Mouse (Mus musculus) bone marrow, adult 2 months (tissue): ENCODE data around the gene Scd2. TPM values are rescaled to one million over a fixed set of nuclear protein-coding genes. Genes with fewer than 3 reads are reported as not detected.
A peak's percentile ranks its signal among the peaks of the same experiment; 100 is the strongest.

Experiments
- H3K27ac ChIP-seq: fragments of 200-500 bp; 2 replicates; pipeline ENCODE4 v1.5.1; 2012; ENCODE audit warnings: low read depth, mild to moderate bottlenecking, control low read depth, inconsistent platforms, low read length; ENCODE audit not compliant: control insufficient read depth, poor library complexity, insufficient read depth
- H3K4me1 ChIP-seq: fragments of 200-500 bp; 2 replicates; pipeline ENCODE4 v1.6.1; 2011; ENCODE audit warnings: low read length; ENCODE audit not compliant: control insufficient read depth, insufficient read depth
- H3K4me3 ChIP-seq: fragments of 200-500 bp; replicated peaks from 2 replicates; pipeline ENCODE3; 2011; ENCODE audit warnings: mild to moderate bottlenecking, low read depth, low read length, control low read depth; ENCODE audit not compliant: control insufficient read depth
- CTCF ChIP-seq: fragments of 200-500 bp; IDR thresholded peaks from 2 replicates; pipeline ENCODE4 v1.5.1; 2011; ENCODE audit warnings: low read length, control low read depth; ENCODE audit not compliant: control insufficient read depth, insufficient read depth
- POLR2A ChIP-seq: fragments of 200-500 bp; IDR thresholded peaks from 2 replicates; pipeline ENCODE4 v1.6.1; 2011; ENCODE audit warnings: low read depth, mild to moderate bottlenecking, control low read depth, low read length, borderline replicate concordance; ENCODE audit not compliant: control insufficient read depth
- WGBS: fragments of 180-500 bp; shearing (Covaris S2); methylation state at CpG from one replicate; pipeline ENCODE4 v1.1.7; 2018; 5-methylcytosine and 5-hydroxymethylcytosine counted together
- polyA plus RNA-seq: library from polyadenylated mRNA; stranded (reverse); fragments of >200 nt; gene quantifications from 2 replicates; pipeline ENCODE4 v1.2.4, GENCODE M21; 2011; ENCODE audit warnings: low replicate concordance; ENCODE audit not compliant: missing spikeins, insufficient read depth, insufficient read length

Scd2 gene
- polyA plus RNA-seq, 1 experiment = 19.7 TPM

DNA sequence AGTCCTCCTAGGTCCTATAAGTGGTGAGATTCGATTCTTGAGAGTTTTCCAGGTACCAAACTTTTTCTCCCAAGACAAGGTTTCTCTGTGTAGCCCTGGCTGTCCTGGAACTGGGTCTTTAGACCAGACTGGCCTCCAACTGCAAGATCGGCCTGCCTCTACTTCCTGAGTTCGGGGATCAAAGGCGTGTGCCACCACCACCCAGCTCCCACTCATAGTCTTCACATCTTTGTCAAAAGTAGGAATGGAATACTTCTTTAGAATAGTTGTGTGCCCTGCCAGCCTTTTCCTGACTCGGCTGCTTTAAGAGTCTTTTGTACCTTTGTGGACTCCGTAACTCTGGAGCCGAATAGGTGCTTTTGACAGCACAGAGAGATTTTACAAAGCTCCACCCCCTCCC lies 2.7 kb downstream of the Scd2 start:
- Histone ChIP-seq H3K4me1 (peaks cover 2% of the 10 kb centered on the region; the same call in 1 of the 2 replicates), H3K27ac (no peak overlapping the region), H3K4me3 (no peak overlapping the region)
- TF ChIP-seq CTCF = no peak
- no peak for TF ChIP-seq POLR2A
- 40% methylated on average over 7 of the region's 7 CpGs for WGBS

DNA sequence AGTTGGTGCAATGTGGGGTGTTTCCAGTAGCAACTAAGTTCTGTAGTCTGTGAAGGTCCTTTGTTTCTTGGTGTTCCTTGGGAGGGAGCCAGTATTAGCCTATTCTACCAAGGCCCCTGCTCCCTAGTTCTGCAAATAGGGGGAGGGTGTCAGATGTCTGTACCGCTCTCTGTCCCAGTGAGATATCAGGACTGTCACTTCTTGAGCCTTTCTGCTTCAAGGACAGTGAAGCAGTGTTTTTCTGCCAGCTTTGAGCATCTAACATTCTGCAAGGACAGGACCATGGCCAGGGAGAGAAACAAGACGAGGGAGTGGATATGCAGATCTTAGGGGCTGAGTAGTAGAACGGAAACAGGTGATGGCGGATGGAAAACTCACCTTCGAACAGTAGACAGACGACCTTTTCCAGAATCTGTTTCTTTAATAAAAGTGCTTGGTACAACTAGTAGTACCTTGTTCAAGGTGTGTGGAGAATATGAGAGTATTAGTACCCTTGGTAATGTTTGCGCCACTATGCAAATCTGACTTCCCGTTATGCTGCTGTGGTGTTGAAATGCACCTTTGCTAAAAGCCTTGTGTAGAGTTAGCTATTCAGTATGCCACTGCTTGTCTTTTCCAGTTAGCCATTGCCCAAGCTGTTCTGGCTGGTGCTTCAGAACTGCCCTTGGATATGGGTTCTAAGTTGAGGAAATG lies 3.7 kb downstream of the Scd2 start:
- TF ChIP-seq POLR2A = no peak
- TF ChIP-seq CTCF = no peak
- Histone ChIP-seq H3K4me3 (no peak overlapping the region), H3K27ac (peak overlapping the region; percentile 15; the same call in 1 of the 2 replicates), H3K4me1 (peaks cover 2% of the 10 kb centered on the region; the same call in 1 of the 2 replicates)
- 44% methylated on average over 8 of the region's 8 CpGs for WGBS

DNA sequence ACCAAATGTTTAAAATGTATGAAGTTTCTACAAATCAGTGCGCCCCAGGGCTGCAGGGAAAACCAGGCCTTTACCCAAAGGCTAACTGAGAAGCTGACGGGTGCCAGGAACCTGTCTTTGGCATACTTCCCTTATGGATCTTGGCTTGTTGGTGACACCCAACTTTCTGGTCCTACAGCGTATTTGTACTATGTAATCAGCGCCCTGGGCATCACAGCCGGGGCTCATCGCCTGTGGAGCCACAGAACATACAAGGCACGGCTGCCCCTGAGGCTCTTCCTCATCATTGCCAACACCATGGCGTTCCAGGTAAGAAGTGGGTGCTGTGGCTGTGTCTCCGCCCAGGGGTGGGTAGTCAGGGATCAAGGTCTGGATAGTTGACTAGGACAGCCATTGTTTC lies 4.4 kb downstream of the Scd2 start:
- Histone ChIP-seq H3K27ac (peak overlapping the region; percentile 29), H3K4me3 (no peak overlapping the region), H3K4me1 (peaks cover 2% of the 10 kb centered on the region; the same call in 1 of the 2 replicates)
- TF ChIP-seq POLR2A (no peak), CTCF (no peak)
- WGBS = 61% methylated on average over 9 of the region's 9 CpGs

DNA sequence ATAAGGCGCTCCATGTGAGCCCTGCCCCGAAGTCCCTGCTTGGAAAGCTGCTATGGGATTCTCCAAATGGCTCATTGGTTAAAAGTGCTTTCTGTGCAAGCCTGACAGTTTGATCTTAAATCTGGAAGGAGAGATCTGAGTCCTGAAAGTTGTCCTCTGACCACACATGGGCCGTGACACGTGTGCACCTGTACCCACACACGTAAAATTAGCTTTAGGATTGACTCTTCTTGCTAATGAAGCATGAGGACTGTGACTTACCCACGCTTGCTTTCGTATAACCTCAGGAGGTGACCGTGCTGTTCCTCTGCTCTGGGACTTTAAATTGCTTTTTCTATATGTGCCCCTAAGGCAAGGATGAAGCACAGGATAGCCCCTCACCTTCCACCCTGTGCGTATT lies 5.6 kb downstream of the Scd2 start:
- 80% methylated on average over 9 of the region's 9 CpGs for WGBS
- H3K27ac ChIP-seq = no peak overlapping the region
- no peak overlapping the region for H3K4me3 ChIP-seq
- no peak for TF ChIP-seq CTCF
- no peak for TF ChIP-seq POLR2A
- peaks cover 2% of the 10 kb centered on the region; the same call in 1 of the 2 replicates for H3K4me1 ChIP-seq

DNA sequence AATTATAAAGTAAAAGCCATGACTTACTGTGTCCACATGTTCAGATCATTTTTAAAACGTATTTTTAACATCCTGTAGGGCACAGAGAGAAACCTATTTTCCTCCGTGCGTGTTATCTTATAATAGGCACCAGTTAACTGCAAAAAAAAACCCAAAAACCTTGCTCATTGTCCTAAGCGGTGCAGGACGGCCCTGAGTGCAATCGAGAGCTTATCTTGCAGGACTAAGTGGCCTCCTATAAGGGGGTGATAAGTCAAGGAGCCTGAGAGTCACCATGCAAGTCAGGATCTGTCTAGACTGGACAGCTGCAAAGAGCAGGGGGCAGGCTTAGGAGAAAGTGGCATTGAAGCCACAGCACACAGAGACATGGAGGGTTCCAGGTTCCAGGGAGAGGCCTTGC lies 6.4 kb downstream of the Scd2 start:
- Histone ChIP-seq H3K4me1 (peaks cover 2% of the 10 kb centered on the region; the same call in 1 of the 2 replicates), H3K4me3 (no peak overlapping the region), H3K27ac (no peak overlapping the region)
- WGBS = 58% methylated on average over 6 of the region's 6 CpGs
- TF ChIP-seq CTCF (no peak), POLR2A (no peak)

DNA sequence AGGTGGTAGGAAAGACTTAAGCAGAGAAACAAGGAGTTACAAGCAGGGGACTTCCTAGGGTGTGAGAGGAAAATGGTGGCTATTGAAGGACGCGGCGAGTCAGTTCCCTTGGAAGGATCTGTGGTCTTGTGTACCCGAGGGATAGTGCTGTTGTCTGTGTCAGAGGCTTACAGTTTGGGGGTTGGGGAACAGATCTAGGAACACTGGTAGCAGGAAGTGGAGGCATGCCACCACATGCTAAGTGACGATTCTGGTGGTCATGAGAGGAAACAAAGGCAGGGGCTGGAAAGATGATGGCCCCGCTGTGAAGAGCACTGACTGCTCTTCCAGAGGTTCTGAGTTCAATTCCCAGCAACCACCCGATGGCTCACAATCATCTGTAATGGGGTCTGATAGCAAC lies 7.0 kb downstream of the Scd2 start:
- no peak for TF ChIP-seq CTCF
- no peak for TF ChIP-seq POLR2A
- peaks cover 2% of the 10 kb centered on the region; the same call in 1 of the 2 replicates for H3K4me1 ChIP-seq
- H3K4me3 ChIP-seq = no peak overlapping the region
- H3K27ac ChIP-seq = no peak overlapping the region
- 64% methylated on average over 7 of the region's 7 CpGs for WGBS

DNA sequence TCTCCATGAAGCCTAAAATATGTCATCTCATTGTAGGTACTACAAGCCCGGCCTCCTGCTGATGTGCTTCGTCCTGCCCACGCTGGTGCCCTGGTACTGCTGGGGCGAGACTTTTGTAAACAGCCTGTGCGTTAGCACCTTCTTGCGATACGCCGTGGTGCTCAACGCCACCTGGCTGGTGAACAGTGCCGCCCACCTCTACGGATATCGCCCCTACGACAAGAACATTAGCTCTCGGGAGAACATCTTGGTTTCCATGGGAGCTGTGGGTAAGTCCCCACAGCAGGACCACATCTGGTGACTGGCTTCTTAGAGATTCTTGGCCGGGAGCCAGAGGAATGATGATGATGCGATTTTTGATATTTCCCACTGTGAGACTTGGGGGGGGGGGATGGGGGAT lies 7.7 kb downstream of the Scd2 start:
- Histone ChIP-seq H3K4me3 (no peak overlapping the region), H3K4me1 (peaks cover 2% of the 10 kb centered on the region; the same call in 1 of the 2 replicates), H3K27ac (no peak overlapping the region)
- no peak for TF ChIP-seq CTCF
- TF ChIP-seq POLR2A = no peak
- 63% methylated on average over 16 of the region's 16 CpGs for WGBS

DNA sequence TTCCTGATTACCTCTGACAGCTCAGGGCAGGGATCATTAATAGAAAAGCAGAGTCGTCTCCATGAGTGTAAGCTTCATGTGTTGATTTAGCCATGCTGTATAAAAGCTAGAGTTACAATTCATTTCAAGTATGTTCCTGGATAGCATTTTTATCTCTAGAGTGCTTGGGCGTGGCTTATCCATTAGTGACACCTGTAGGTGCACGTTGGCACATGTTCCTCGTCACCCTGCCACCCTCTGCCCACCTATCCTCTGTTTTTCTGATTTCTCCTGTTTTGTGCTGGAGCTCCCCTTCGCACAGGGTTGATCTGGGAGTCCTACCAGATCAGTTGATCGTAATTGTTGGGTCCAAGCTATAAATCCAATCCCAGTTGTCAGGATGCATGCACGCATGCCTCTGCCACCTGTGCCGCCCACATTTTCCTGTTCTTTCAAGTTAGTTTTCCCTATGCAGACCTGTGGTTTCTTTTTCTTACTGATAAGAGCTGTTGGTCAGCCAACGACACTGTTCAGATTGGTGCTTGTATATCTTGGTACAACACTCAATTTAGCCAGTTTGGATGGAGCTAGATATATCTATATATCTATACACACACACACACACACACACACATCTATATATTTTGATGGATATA lies 8.3 kb downstream of the Scd2 start:
- H3K27ac ChIP-seq = no peak overlapping the region
- TF ChIP-seq CTCF (no peak), POLR2A (no peak)
- H3K4me3 ChIP-seq = no peak overlapping the region
- WGBS = 51% methylated on average over 9 of the region's 9 CpGs
- H3K4me1 ChIP-seq = no peaks in the 10 kb centered on the region; the same call in 1 of the 2 replicates

DNA sequence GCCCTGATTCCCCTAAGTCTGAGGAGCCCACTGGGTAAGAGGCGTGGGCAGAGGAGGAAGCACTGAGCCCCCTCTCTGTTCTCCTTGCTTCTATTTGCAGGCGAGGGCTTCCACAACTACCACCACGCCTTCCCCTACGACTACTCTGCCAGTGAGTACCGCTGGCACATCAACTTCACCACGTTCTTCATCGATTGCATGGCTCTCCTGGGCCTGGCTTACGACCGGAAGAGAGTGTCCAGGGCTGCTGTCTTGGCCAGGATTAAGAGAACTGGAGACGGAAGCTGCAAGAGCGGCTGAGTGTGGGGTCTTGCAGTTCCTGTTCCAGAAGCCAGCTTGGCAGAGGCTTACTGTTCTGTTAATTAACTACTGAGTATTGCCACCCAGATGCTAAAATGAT lies 9.4 kb downstream of the Scd2 start:
- no peak for TF ChIP-seq POLR2A
- TF ChIP-seq CTCF = no peak
- no peaks in the 10 kb centered on the region; the same call in 1 of the 2 replicates for H3K4me1 ChIP-seq
- H3K4me3 ChIP-seq = no peak overlapping the region
- H3K27ac ChIP-seq = no peak overlapping the region
- 86% methylated on average over 11 of the region's 11 CpGs for WGBS
